Mouse (Mus musculus) heart, embryonic 10.5 days (tissue): ENCODE data around the gene Rufy1. TPM values are rescaled to one million over a fixed set of nuclear protein-coding genes. Genes with fewer than 3 reads are reported as not detected.

Source experiments
- DNase-seq: peaks from one replicate; pipeline ENCODE4 v3.0.0-alpha.2; 2017; ENCODE audit warnings: low spot score
- H3K27ac ChIP-seq: fragments of 300-500 bp; sonication (generic); 2 replicates; pipeline ENCODE4 v1.5.1; 2016; ENCODE audit warnings: mild to moderate bottlenecking
- H3K27me3 ChIP-seq: fragments of 300-500 bp; sonication (generic); 2 replicates; pipeline ENCODE4 v1.6.1; 2016; ENCODE audit warnings: mild to moderate bottlenecking; ENCODE audit not compliant: poor library complexity, insufficient read depth, severe bottlenecking
- H3K36me3 ChIP-seq: fragments of 300-500 bp; sonication (generic); 2 replicates; pipeline ENCODE4 v1.6.1; 2016; ENCODE audit warnings: mild to moderate bottlenecking, moderate library complexity
- H3K4me1 ChIP-seq: fragments of 300-500 bp; sonication (generic); 2 replicates; pipeline ENCODE4 v1.6.1; 2016; ENCODE audit warnings: mild to moderate bottlenecking
- H3K4me3 ChIP-seq: fragments of 300-500 bp; sonication (generic); 2 replicates; pipeline ENCODE4 v1.5.1; 2016; ENCODE audit warnings: mild to moderate bottlenecking, moderate library complexity
- H3K9me3 ChIP-seq: fragments of 300-500 bp; sonication (generic); 2 replicates; pipeline ENCODE4 v1.6.1; 2016; ENCODE audit warnings: mild to moderate bottlenecking, moderate library complexity
- WGBS: fragments of 180-500 bp; shearing (Covaris S2); methylation state at CpG from one replicate; pipeline ENCODE4 v1.1.7; 2016; 5-methylcytosine and 5-hydroxymethylcytosine counted together
- polyA plus RNA-seq: library from polyadenylated mRNA; unstranded; fragments of >200 nt; fragmentation: Nextera tagmentation; extraction: Ambion mirVana; gene quantifications from 2 replicates; pipeline ENCODE4 v1.2.1, GENCODE M21; 2016

Rufy1 gene
- polyA plus RNA-seq, 1 experiment from 2014 or later, result 16.6 TPM

DNA sequence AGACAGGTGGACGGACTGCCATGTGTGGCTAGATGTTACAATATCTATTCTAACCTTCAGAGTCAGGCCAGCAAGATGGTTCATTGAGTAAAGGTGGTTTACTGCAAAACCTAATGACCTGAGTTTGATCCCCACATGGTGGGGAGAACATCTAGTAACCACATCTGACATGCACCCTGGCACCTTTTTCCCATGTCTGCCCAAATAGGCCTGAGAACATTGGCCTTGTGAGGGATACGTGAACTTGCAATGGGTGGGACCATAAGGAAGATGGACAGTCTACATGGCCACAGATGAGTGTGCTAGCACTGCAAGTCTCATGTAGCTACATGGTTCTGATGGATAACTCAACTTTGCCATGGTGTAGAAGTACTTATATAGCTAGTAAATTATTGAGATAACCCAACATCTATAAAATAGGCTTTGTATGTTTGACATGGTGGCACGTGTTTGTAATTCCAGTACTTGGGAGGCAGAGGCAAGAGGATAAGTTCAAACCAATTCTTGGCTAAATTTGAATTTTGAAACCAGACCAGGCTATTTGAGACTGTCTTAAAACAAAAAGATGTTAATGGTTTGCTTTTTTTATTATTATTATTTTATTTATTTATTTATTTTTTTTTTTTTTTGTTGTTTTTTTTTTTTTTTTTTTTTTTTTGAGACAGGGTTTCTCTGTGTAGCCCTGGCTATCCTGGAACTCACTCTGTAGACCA lies 42.6 kb downstream of the Rufy1 start:
- no peaks in the 10 kb centered on the region for H3K27me3 ChIP-seq
- H3K4me3 ChIP-seq, result no peak overlapping the region
- H3K4me1 ChIP-seq, result peaks cover 7% of the 10 kb centered on the region; the same call in 1 of the 2 replicates
- 86% methylated on average over 3 of the region's 3 CpGs for WGBS
- H3K36me3 ChIP-seq, result peaks cover 71% of the 10 kb centered on the region
- no peaks in the 10 kb centered on the region for H3K9me3 ChIP-seq
- no peak overlapping the region for H3K27ac ChIP-seq
- peak; percentile 63 for DNase-seq

DNA sequence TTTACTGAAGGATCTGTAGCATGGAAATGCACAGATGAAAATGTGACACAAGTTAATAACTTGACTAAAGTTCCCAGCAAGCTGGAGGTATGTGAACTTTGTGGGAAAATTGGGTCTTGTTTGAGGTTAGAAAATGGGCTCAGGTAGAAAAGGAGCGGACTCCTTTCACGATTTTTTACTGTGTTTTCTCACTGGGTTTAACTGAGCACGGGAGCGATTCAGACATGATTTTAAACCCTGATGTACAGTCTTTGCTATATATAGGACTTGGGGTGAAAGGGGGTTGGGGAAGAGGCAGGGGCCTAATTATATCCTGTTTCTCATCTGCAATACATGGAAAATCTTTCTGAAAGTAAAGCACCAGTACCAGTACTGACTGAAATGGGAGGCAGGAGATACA lies 43.2 kb downstream of the Rufy1 start:
- no peaks in the 10 kb centered on the region for H3K27me3 ChIP-seq
- H3K9me3 ChIP-seq, result no peaks in the 10 kb centered on the region
- H3K36me3 ChIP-seq, result peaks cover 76% of the 10 kb centered on the region
- peaks cover 7% of the 10 kb centered on the region; the same call in 1 of the 2 replicates for H3K4me1 ChIP-seq
- DNase-seq, result peak; percentile 13
- no peak overlapping the region for H3K4me3 ChIP-seq
- no peak overlapping the region for H3K27ac ChIP-seq
- 86% methylated on average over 4 of the region's 4 CpGs for WGBS

- peak; percentile 57 for DNase-seq
- Histone ChIP-seq H3K4me1 (peaks cover 7% of the 10 kb centered on the region; the same call in 1 of the 2 replicates), H3K9me3 (no peaks in the 10 kb centered on the region), H3K4me3 (no peak overlapping the region), H3K27me3 (no peaks in the 10 kb centered on the region), H3K36me3 (peaks cover 80% of the 10 kb centered on the region), H3K27ac (no peak overlapping the region)
- 81% methylated on average over 3 of the region's 3 CpGs for WGBS
Measured at GRCm38 (mm10) chr11:50387167-50387679, 43.7 kb downstream of the Rufy1 start.

DNA sequence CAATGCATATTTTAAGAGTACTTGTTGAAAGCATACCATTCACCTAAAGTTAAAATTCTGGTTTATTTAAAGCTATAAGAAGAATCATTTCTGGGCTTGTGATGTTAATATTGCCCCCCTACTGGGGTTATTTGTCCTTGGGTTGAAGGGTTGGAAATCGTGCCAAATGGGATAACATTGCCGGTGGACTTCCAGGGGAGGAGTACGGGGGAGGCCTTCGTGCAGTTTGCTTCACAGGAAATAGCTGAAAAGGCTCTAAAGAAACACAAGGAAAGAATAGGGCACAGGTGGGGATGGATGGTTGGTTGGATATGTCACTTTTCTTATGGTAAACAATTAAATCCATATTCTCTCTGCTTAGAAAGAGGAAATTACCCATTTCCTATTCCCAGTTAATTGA lies 49.6 kb downstream of the Rufy1 start:
- Histone ChIP-seq H3K27ac (no peak overlapping the region), H3K4me3 (no peak overlapping the region), H3K27me3 (no peaks in the 10 kb centered on the region), H3K9me3 (no peaks in the 10 kb centered on the region), H3K4me1 (peaks cover 14% of the 10 kb centered on the region), H3K36me3 (peaks cover 68% of the 10 kb centered on the region)
- 63% methylated on average over 4 of the region's 4 CpGs for WGBS
- peak; percentile 38 for DNase-seq

DNA sequence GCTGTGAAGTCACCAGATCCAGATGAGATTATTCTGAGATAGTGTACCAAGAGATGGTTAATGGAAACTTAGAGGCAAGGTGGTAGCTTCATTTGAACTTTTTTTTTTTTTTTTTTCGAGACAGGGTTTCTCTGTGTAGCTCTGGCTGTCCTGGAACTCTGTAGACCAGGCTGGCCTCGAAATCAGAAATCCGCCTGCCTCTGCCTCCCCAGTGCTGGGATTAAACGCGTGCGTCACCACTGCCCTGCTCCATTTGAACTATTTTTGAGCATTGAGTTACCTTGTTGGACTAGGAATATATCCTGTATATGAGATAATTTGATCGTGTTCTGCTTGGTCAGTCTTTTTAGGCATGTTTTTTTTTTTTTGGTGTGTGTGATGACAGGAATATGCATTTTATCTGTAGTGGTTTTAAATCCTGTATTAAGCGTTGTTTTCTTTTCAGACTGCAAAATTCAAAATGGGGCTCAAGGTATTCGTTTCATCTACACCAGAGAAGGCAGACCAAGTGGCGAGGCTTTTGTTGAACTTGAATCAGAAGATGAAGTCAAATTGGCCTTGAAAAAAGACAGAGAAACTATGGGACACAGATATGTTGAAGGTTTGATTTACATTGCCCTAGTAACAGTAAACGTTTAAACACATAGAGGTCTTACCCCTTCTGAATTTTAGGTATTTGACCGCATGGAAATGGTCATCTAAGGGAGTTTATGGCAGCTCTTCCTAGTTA lies 51.7 kb downstream of the Rufy1 start:
- Histone ChIP-seq H3K27me3 (no peaks in the 10 kb centered on the region), H3K27ac (no peak overlapping the region), H3K36me3 (peaks cover 49% of the 10 kb centered on the region), H3K9me3 (no peaks in the 10 kb centered on the region), H3K4me3 (peak overlapping the region; percentile 99), H3K4me1 (peaks cover 18% of the 10 kb centered on the region)
- 68% methylated on average over 12 of the region's 12 CpGs for WGBS
- peak; percentile 11 for DNase-seq

DNA sequence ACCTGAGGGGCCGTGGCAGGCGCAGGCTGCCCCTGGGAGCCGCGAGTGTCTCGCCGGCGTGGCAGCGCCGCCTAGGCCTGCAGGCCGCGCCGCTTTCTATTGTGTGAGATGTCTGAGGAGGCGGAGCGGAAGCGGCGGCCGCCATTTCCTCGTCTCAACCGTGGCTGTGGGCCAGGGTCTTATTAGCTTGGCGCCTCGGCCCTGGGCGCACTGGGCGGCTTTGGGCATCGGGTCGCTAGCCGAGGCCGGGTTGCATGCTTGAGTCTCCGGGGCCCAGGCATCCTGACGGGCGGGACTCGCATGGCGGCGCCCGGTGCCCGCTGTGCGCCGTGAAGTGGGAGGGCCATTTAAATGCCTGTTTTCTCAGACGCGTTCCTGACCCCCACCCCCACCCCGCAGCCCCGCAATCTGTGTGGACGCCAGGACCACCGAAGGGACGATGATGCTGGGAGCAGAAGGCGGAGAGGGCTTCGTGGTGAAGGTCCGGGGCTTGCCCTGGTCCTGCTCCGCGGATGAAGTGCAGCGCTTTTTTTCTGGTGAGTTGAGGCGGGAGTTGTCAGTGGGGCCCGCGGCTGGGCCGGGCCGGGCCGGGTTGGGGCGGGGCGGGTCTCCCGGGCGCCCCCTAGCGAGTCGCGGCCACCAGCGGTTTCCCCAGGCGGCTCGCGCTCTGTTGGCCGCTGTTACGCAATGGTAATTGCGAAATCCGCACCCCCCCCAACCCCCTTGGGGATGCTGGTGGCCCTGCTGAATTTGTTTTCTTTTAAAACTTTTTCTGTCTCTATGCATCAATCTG lies 52.8 kb downstream of the Rufy1 start:
- Histone ChIP-seq H3K27me3 (no peaks in the 10 kb centered on the region), H3K36me3 (peaks cover 38% of the 10 kb centered on the region), H3K4me1 (peaks cover 18% of the 10 kb centered on the region), H3K27ac (peak overlapping the region; percentile 99), H3K9me3 (no peaks in the 10 kb centered on the region), H3K4me3 (peak overlapping the region; percentile 99)
- peak; percentile 93 for DNase-seq
- WGBS, result under 1% methylated on average over 65 of the region's 71 CpGs

GRCm38 (mm10) chr11:50376911-50377891 lies 53.7 kb downstream of the Rufy1 start, which contains the start of gene Hnrnph1:
Gene Hnrnph1, plus strand, starts transcription at chr11:50376990.
- WGBS, result under 1% methylated on average over 76 of the region's 76 CpGs
- DNase-seq, result peak; percentile 99
- H3K27ac ChIP-seq, result peak within 1 kb of the TSS; percentile 99

DNA sequence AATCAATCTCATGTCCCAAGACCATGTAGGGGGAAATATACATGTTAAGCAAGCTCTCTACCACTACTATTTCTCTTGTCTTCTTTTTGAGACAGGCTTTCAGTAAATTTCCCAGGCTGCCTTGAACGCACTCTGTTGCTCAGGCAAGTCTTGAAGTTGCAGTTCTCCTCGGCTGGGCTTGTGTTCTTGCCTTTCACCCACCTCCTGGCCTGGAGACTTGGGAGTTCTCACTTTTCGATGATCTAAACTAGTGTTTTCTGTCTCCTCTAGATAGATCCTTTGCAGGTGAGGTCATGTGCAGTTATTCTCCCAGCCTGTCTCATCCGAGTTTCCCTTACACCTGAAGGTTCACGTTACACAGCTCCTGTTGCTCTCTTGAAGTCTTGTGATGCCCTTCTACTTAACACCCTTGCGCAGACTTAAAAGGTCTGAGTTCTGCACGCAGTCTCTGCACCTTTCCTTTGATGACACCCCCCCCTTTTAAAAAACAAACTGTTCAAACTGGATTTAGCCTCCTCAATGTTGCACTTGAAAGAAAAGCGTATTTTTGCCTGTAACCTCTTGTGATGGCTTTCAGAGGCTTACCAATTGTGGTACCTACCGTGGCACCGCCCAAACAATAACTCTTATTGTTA lies 54.7 kb downstream of the Rufy1 start:
- peak overlapping the region; percentile 99 for H3K27ac ChIP-seq
- H3K36me3 ChIP-seq, result peaks cover 20% of the 10 kb centered on the region
- H3K4me3 ChIP-seq, result peak overlapping the region; percentile 99
- 23% methylated on average over 10 of the region's 10 CpGs for WGBS
- no peaks in the 10 kb centered on the region for H3K27me3 ChIP-seq
- DNase-seq, result peak; percentile 58
- H3K9me3 ChIP-seq, result no peaks in the 10 kb centered on the region
- peaks cover 23% of the 10 kb centered on the region for H3K4me1 ChIP-seq

More at GRCm38 (mm10) chr11:50376911-50377891, 53.7 kb downstream of the Rufy1 start, which contains the start of gene Hnrnph1:
- Histone ChIP-seq H3K4me3 (peak within 1 kb of the TSS; percentile 99), H3K36me3 (peaks cover 29% of the 10 kb centered on the region), H3K9me3 (no peaks in the 10 kb centered on the region), H3K4me1 (peaks cover 18% of the 10 kb centered on the region), H3K27me3 (no peaks in the 10 kb centered on the region)

GRCm38 (mm10) chr11:50375421-50375820 lies 55.5 kb downstream of the Rufy1 start:
- peak; percentile 62 for DNase-seq
- Histone ChIP-seq H3K4me1 (peaks cover 26% of the 10 kb centered on the region), H3K27me3 (no peaks in the 10 kb centered on the region), H3K36me3 (peaks cover 17% of the 10 kb centered on the region), H3K4me3 (no peak overlapping the region), H3K27ac (no peak overlapping the region), H3K9me3 (no peaks in the 10 kb centered on the region)
- WGBS, result 78% methylated on average over 5 of the region's 5 CpGs

GRCm38 (mm10) chr11:50374286-50375015 lies 56.5 kb downstream of the Rufy1 start:
- WGBS, result 89% methylated on average over 13 of the region's 13 CpGs
- Histone ChIP-seq H3K4me1 (peaks cover 21% of the 10 kb centered on the region), H3K27me3 (no peaks in the 10 kb centered on the region), H3K36me3 (peaks cover 8% of the 10 kb centered on the region), H3K9me3 (no peaks in the 10 kb centered on the region), H3K4me3 (no peak overlapping the region), H3K27ac (no peak overlapping the region)
- DNase-seq, result peak; percentile 39

- H3K4me1 ChIP-seq, result peaks cover 20% of the 10 kb centered on the region
- peaks cover under 1% of the 10 kb centered on the region; the same call in 1 of the 2 replicates for H3K36me3 ChIP-seq
- peak; percentile 62 for DNase-seq
- no peaks in the 10 kb centered on the region for H3K27me3 ChIP-seq
- 93% methylated on average over 1 of the region's 1 CpGs for WGBS
- no peak overlapping the region for H3K4me3 ChIP-seq
- H3K27ac ChIP-seq, result no peak overlapping the region
- H3K9me3 ChIP-seq, result no peaks in the 10 kb centered on the region
Measured at GRCm38 (mm10) chr11:50373621-50374020, 57.3 kb downstream of the Rufy1 start.
